Mouse (Mus musculus): ENCODE data around the gene Slc9a9.

- no peak for TF ChIP-seq JUND (IDR thresholded peaks at IDR 0.05; ENCODE audit: low read depth, low read length)
- no peak for TF ChIP-seq USF1 (IDR thresholded peaks at IDR 0.05; ENCODE audit: low read depth, low read length)
- no peak for TF ChIP-seq ZC3H11A (IDR thresholded peaks at IDR 0.05; ENCODE audit: low read depth, low read length)
- no peak for TF ChIP-seq POLR2A (IDR thresholded peaks at IDR 0.05; ENCODE audit: control insufficient read depth in 1 of 2, insufficient read depth in 1 of 2, low read depth in 1 of 2, low read length in 2 of 2, poor library complexity in 1 of 2)
- no peak for TF ChIP-seq CHD1 (IDR thresholded peaks at IDR 0.05; ENCODE audit: low read depth, low read length)
- TF ChIP-seq TCF12 (IDR thresholded peaks at IDR 0.05; ENCODE audit: low read depth, low read length): no peak
- TF ChIP-seq CTCF (IDR thresholded peaks at IDR 0.05 in 2 of 3, conservative IDR thresholded peaks at IDR 0.05 in 1 of 3; ENCODE audit: control insufficient read depth in 1 of 3, insufficient read depth in 1 of 3, low read depth in 2 of 3, low read length in 3 of 3, poor library complexity in 1 of 3, severe bottlenecking in 1 of 3): no peak
- no peak for TF ChIP-seq GATA1 (IDR thresholded peaks at IDR 0.05; ENCODE audit: low read depth, low read length)
- no peak for TF ChIP-seq BHLHE40 (IDR thresholded peaks at IDR 0.05; ENCODE audit: borderline replicate concordance, low read depth, low read length)
- no peak for TF ChIP-seq MAFK (IDR thresholded peaks at IDR 0.05; ENCODE audit: borderline replicate concordance, low read depth, low read length)
- no peak for TF ChIP-seq ZNF384 (IDR thresholded peaks at IDR 0.05; ENCODE audit: low read depth, low read length)
Measured at GRCm38 (mm10) chr9:94945569-94946135, 275.9 kb downstream of the Slc9a9 start.

Measured in MEL (cell line).